Mouse (Mus musculus): ENCODE results near the gene Zmym4. TPM values are rescaled to one million over a fixed set of nuclear protein-coding genes. Genes with fewer than 3 reads are reported as not detected.
"Not testable (repeated sequence)": the region's sequence is repeated elsewhere in the genome, so short reads cannot be mapped to it uniquely, and the experiment has no call there.

The Zmym4 gene
- 10 to 100 TPM; 51.2 to 54.5 TPM for total RNA-seq (2021)

GRCm38 (mm10) chr4:126967864-126968821, at the start of gene Zmym4:
Zmym4 (minus strand) TSS chr4:126968135.
- peak; percentile 93 for DNase-seq

GRCm38 (mm10) chr4:127016366-127016765, 48.4 kb upstream of the Zmym4 start:
- no peak for DNase-seq

GRCm38 (mm10) chr4:127015294-127015993, 47.5 kb upstream of the Zmym4 start:
- peak; percentile 80 to 82 for DNase-seq

GRCm38 (mm10) chr4:127005113-127005936, 37.4 kb upstream of the Zmym4 start:
- DNase-seq = peak; percentile 44 to 61

GRCm38 (mm10) chr4:127004384-127004783, 36.4 kb upstream of the Zmym4 start:
- no peak for DNase-seq

- DNase-seq = no peak
Measured at GRCm38 (mm10) chr4:127000601-127001105, 32.7 kb upstream of the Zmym4 start.

GRCm38 (mm10) chr4:126999372-126999771, 31.4 kb upstream of the Zmym4 start:
- DNase-seq = not testable (repeated sequence)

- no peak for DNase-seq
Measured at GRCm38 (mm10) chr4:126992356-126992755, 24.4 kb upstream of the Zmym4 start.

GRCm38 (mm10) chr4:126990553-126990952, 22.6 kb upstream of the Zmym4 start:
- DNase-seq = no peak

GRCm38 (mm10) chr4:126988503-126988902, 20.6 kb upstream of the Zmym4 start:
- no peak for DNase-seq

- no peak for DNase-seq
Measured at GRCm38 (mm10) chr4:126986768-126987167, 18.8 kb upstream of the Zmym4 start.

- DNase-seq = not testable (repeated sequence)
Measured at GRCm38 (mm10) chr4:126983736-126984525, 16.0 kb upstream of the Zmym4 start.

GRCm38 (mm10) chr4:126983321-126983720, 15.4 kb upstream of the Zmym4 start:
- DNase-seq = no peak

GRCm38 (mm10) chr4:126978706-126979105, 10.8 kb upstream of the Zmym4 start:
- DNase-seq = no peak

GRCm38 (mm10) chr4:126977467-126977866, 9.5 kb upstream of the Zmym4 start:
- no peak for DNase-seq

- no peak for DNase-seq
Measured at GRCm38 (mm10) chr4:126967241-126967863, 583 bp downstream of the Zmym4 start.

- no peak for DNase-seq
Measured at GRCm38 (mm10) chr4:126958682-126959081, 9.3 kb downstream of the Zmym4 start.

GRCm38 (mm10) chr4:126958261-126958660, 9.7 kb downstream of the Zmym4 start:
- DNase-seq = no peak

GRCm38 (mm10) chr4:126957434-126957833, 10.5 kb downstream of the Zmym4 start:
- no peak for DNase-seq

GRCm38 (mm10) chr4:126950801-126951200, 17.1 kb downstream of the Zmym4 start:
- not testable (repeated sequence) for DNase-seq

GRCm38 (mm10) chr4:126943421-126943820, 24.5 kb downstream of the Zmym4 start:
- no peak for DNase-seq
